Mouse (Mus musculus): ENCODE results near the gene Klk1b1. TPM values are rescaled to one million over a fixed set of nuclear protein-coding genes. Genes with fewer than 3 reads are reported as not detected.

The Klk1b1 gene
- polyA plus RNA-seq (2012; rRNA removed; ENCODE audit: low replicate concordance), result not detected in 2 replicates

GRCm38 (mm10) chr7:43966451-43966850, at the start of gene Klk1b1:
Gene Klk1b1, plus strand, starts transcription at chr7:43966751.

DNA sequence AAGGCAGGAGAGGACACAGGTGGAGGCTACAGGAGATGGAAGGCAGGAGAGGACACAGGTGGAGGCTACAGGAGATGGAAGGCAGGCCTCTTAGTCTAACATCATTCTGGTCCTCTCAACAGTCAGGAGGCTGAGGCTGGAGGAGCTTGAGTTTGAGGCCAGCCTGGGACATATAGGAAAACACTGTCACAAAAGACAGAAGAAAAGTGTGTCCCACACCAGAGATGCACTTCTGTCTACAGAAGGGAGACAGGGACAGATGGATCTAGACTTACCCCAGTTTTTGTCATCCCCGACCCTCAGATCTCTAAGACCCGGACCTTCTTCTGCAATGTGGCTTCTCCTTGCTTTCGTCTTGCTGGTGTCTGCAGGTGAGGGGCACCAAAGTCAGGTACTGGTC, 33.1 kb upstream of the Klk1b1 start, which contains the start of gene Klk15:
Klk15 (plus strand) TSS at position 301 of the 400 bp plus-strand sequence.

DNA sequence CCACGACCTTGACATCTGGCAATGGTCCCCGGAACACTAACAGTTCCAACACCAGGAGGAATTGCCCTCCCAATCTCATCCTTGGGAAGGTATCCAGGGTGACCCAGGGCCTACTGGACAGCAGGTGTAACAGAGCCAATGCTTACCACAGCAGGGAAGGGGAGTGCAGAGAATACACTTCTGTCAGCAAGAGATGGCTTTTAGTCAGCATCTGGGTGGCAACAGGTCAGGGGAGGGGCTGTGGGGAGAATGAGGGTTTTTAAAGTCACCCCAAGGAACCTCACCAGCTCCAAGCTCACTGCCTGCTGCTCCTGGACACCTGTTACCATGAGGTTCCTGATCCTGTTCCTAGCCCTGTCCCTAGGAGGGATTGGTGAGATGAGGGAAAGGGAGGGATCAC, 16.2 kb upstream of the Klk1b1 start, which contains the start of gene Klk1b8:
Klk1b8 (plus strand) TSS at position 301 of the 400 bp plus-strand sequence.

GRCm38 (mm10) chr7:43975761-43976160, 9.2 kb downstream of the Klk1b1 start, which contains the start of gene Klk1b9:
Gene Klk1b9, plus strand, starts transcription at chr7:43976061.

DNA sequence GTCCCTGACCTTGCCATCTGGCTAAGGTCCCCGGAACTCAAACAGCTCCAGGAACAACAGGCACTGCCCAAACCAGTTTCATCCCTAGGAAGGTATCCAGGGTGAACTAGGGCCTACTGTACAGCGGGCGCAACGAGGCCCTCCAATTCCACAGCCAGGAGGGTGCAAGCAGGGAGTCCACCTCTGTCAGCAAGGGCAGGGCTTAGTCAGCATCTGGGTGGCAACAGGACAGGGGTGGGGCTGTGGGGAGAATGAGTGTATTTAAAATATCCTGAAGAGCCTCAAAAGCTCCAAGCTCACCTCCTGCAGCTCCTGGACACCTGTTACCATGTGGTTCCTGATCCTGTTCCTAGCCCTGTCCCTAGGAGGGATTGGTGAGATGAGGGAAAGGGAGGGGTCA, 29.0 kb downstream of the Klk1b1 start, which contains the start of gene Klk1b11:
Klk1b11 (plus strand) TSS at position 301 of the 400 bp plus-strand sequence.

DNA sequence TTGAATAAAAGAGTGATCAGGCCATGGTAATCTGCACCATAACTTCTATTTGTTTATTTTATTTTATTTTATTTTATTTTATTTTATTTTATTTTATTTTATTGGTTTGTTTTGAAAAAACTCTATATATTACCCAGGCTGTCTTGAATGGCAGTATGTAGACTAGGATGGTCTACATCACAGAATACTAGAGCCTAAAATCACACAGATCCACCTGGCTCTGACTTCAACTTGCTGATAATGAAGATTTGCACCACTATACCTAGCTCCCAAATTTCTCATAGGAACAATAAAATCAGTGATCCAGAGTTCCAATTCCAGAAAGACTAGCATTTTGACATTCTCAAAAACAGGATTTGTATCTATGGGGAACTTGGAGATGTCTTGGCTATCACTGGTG, 45.3 kb downstream of the Klk1b1 start, which contains the start of gene Klk1b26:
Klk1b26 (plus strand) TSS at position 301 of the 400 bp plus-strand sequence.

Other genes starting within 250 kb of the Klk1b1 start
- not detected in 2 replicates for gene Klk12, start 197.9 kb upstream of the Klk1b1 start, polyA plus RNA-seq (2012; rRNA removed; ENCODE audit: low replicate concordance)
- 0.21 TPM in 1 of 2 replicates, not detected in the other for gene Klk11, start 192.1 kb upstream of the Klk1b1 start, polyA plus RNA-seq (2012; rRNA removed; ENCODE audit: low replicate concordance)
- 0.28 and 0.37 TPM in 2 replicates for gene Klk10, start 185.7 kb upstream of the Klk1b1 start, polyA plus RNA-seq (2012; rRNA removed; ENCODE audit: low replicate concordance)
- not detected in 2 replicates for gene Klk9, start 174.9 kb upstream of the Klk1b1 start, polyA plus RNA-seq (2012; rRNA removed; ENCODE audit: low replicate concordance)
- gene Klk8, start 169.2 kb upstream of the Klk1b1 start, polyA plus RNA-seq (2012; rRNA removed; ENCODE audit: low replicate concordance), result 1.2 and 2.8 TPM in 2 replicates
- gene Klk7, start 155.5 kb upstream of the Klk1b1 start, polyA plus RNA-seq (2012; rRNA removed; ENCODE audit: low replicate concordance), result not detected in 2 replicates
- gene Klk6, start 142.3 kb upstream of the Klk1b1 start, polyA plus RNA-seq (2012; rRNA removed; ENCODE audit: low replicate concordance), result not detected in 2 replicates
- gene Klk5, start 124.8 kb upstream of the Klk1b1 start, polyA plus RNA-seq (2012; rRNA removed; ENCODE audit: low replicate concordance), result not detected in 2 replicates
- not detected in 2 replicates for gene Klk4, start 85.6 kb upstream of the Klk1b1 start, polyA plus RNA-seq (2012; rRNA removed; ENCODE audit: low replicate concordance)
- not detected in 2 replicates for gene Klk15, start 33.0 kb upstream of the Klk1b1 start, polyA plus RNA-seq (2012; rRNA removed; ENCODE audit: low replicate concordance)
- gene Klk1b8, start 16.1 kb upstream of the Klk1b1 start, polyA plus RNA-seq (2012; rRNA removed; ENCODE audit: low replicate concordance), result not detected in 2 replicates
- gene Klk1b9, start 9.3 kb downstream of the Klk1b1 start, polyA plus RNA-seq (2012; rRNA removed; ENCODE audit: low replicate concordance), result not detected in 2 replicates
- gene Klk1b11, start 29.1 kb downstream of the Klk1b1 start, polyA plus RNA-seq (2012; rRNA removed; ENCODE audit: low replicate concordance), result 0.49 TPM in 1 of 2 replicates, not detected in the other
- gene Klk1b26, start 45.4 kb downstream of the Klk1b1 start, polyA plus RNA-seq (2012; rRNA removed; ENCODE audit: low replicate concordance), result not detected in 2 replicates
- 0.14 and 0.25 TPM in 2 replicates for gene Klk1b27, start 85.5 kb downstream of the Klk1b1 start, polyA plus RNA-seq (2012; rRNA removed; ENCODE audit: low replicate concordance)
- not detected in 2 replicates for gene Klk1b21, start 135.6 kb downstream of the Klk1b1 start, polyA plus RNA-seq (2012; rRNA removed; ENCODE audit: low replicate concordance)
- gene Klk1b22, start 145.9 kb downstream of the Klk1b1 start, polyA plus RNA-seq (2012; rRNA removed; ENCODE audit: low replicate concordance), result not detected in 2 replicates
- not detected in 2 replicates for gene Klk1b16, start 170.0 kb downstream of the Klk1b1 start, polyA plus RNA-seq (2012; rRNA removed; ENCODE audit: low replicate concordance)
- gene Klk1b24, start 221.5 kb downstream of the Klk1b1 start, polyA plus RNA-seq (2012; rRNA removed; ENCODE audit: low replicate concordance), result 0.19 TPM in 1 of 2 replicates, not detected in the other
- 1.8 TPM in 1 of 2 replicates, not detected in the other for gene Klk1b3, start 231.4 kb downstream of the Klk1b1 start, polyA plus RNA-seq (2012; rRNA removed; ENCODE audit: low replicate concordance)
- gene Klk1b4, start 240.7 kb downstream of the Klk1b1 start, polyA plus RNA-seq (2012; rRNA removed; ENCODE audit: low replicate concordance), result 5.1 TPM in 1 of 2 replicates, not detected in the other
- 0.65 and 5.5 TPM in 2 replicates for gene Klk1b5, start 249.2 kb downstream of the Klk1b1 start, polyA plus RNA-seq (2012; rRNA removed; ENCODE audit: low replicate concordance)